Mouse (Mus musculus): ENCODE results near the gene Dlx1. TPM values are rescaled to one million over a fixed set of nuclear protein-coding genes. Genes with fewer than 3 reads are reported as not detected.

Gene Dlx1
- total and polyA plus RNA-seq, 2 experiments from 2014 or later: not detected

- no peak for TF ChIP-seq EP300 (IDR thresholded peaks at IDR 0.05; ENCODE audit: low read depth)
- no peak for TF ChIP-seq CTCF (IDR thresholded peaks at IDR 0.05; ENCODE audit: low read depth)
- Histone ChIP-seq H3K27ac (ENCODE audit: low read depth) (no peak overlapping the region), H3K4me3 (ENCODE audit: low read depth, low read length) (peak overlapping the region; percentile 24), H3K4me2 (ENCODE audit: low read depth, low read length) (peak overlapping the region; percentile 16), H3K27me3 (ENCODE audit: control insufficient read depth, insufficient read depth, low read length) (peaks cover 100% of the 10 kb centered on the region), H3K36me3 (replicated peaks; ENCODE audit: control insufficient read depth, insufficient read depth, low read length) (no peaks in the 10 kb centered on the region), H3K9ac (replicated peaks; ENCODE audit: low read depth, low read length) (no peak overlapping the region), H3K4me1 (ENCODE audit: control insufficient read depth, insufficient read depth) (peaks cover 11% of the 10 kb centered on the region; the same call in 1 of the 2 replicates), H3K9me3 (replicated peaks; ENCODE audit: control insufficient read depth, low read length) (no peaks in the 10 kb centered on the region)
- ATAC-seq (ENCODE audit: insufficient read depth, low read depth): no peak
- DNase-seq (ENCODE audit: low spot score): no peak
- 7% methylated on average over 37 of the region's 37 CpGs for WGBS
Observed at GRCm38 (mm10) chr2:71541418-71542226, 13.7 kb downstream of the Dlx1 start.

DNA sequence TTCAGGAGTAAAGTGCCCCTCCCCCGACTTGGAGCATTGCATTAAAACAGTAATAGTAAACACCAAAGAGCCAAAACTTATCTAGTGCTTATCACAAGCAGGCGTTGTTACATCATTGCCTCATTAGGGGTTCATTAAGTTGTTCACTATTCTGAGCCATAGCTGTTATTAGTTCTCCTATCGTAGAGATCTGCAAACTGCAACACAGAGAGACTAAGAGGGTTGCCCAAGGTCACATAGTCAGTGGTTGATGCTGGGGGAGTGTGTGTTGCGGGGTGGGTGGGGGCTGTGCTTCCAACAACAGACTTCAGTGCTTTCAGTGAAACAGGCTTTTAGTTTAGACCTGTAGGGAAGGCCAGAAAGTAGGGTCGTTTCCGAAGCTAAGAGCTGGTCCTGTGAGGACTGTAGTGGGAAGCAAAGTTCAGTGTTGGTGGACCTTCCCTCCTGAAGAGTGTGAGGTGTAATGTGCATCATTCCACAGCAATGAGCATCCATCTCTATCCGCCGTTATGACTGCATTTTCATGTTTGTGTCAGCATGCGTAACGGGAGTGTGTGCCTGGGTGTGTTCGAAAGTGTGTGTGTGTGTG lies 14.4 kb downstream of the Dlx1 start:
- ATAC-seq (ENCODE audit: insufficient read depth, low read depth) (no peak), DNase-seq (ENCODE audit: low spot score) (no peak)
- WGBS: 6% methylated on average over 11 of the region's 11 CpGs
- Histone ChIP-seq H3K9me3 (replicated peaks; ENCODE audit: control insufficient read depth, low read length) (no peaks in the 10 kb centered on the region), H3K27ac (ENCODE audit: low read depth) (no peak overlapping the region), H3K4me1 (ENCODE audit: control insufficient read depth, insufficient read depth) (peaks cover 11% of the 10 kb centered on the region; the same call in 1 of the 2 replicates), H3K4me3 (ENCODE audit: low read depth, low read length) (no peak overlapping the region), H3K9ac (replicated peaks; ENCODE audit: low read depth, low read length) (no peak overlapping the region), H3K36me3 (replicated peaks; ENCODE audit: control insufficient read depth, insufficient read depth, low read length) (no peaks in the 10 kb centered on the region), H3K27me3 (ENCODE audit: control insufficient read depth, insufficient read depth, low read length) (peaks cover 100% of the 10 kb centered on the region), H3K4me2 (ENCODE audit: low read depth, low read length) (no peak overlapping the region)
- TF ChIP-seq CTCF (IDR thresholded peaks at IDR 0.05; ENCODE audit: low read depth) (no peak), EP300 (IDR thresholded peaks at IDR 0.05; ENCODE audit: low read depth) (no peak)

GRCm38 (mm10) chr2:71542816-71543301 lies 14.9 kb downstream of the Dlx1 start:
- peak; percentile 27 for ATAC-seq (ENCODE audit: insufficient read depth, low read depth)
- DNase-seq (ENCODE audit: low spot score): no peak
- Histone ChIP-seq H3K4me3 (ENCODE audit: low read depth, low read length) (0 out of 2 replicates have a peak overlapping the region, but pooled peaks have one; percentile 4), H3K9ac (replicated peaks; ENCODE audit: low read depth, low read length) (no peak overlapping the region), H3K4me1 (ENCODE audit: control insufficient read depth, insufficient read depth) (peaks cover 11% of the 10 kb centered on the region; the same call in 1 of the 2 replicates), H3K36me3 (replicated peaks; ENCODE audit: control insufficient read depth, insufficient read depth, low read length) (no peaks in the 10 kb centered on the region), H3K9me3 (replicated peaks; ENCODE audit: control insufficient read depth, low read length) (no peaks in the 10 kb centered on the region), H3K4me2 (ENCODE audit: low read depth, low read length) (0 out of 2 replicates have a peak overlapping the region, but pooled peaks have one; percentile 32), H3K27ac (ENCODE audit: low read depth) (no peak overlapping the region), H3K27me3 (ENCODE audit: control insufficient read depth, insufficient read depth, low read length) (peaks cover 97% of the 10 kb centered on the region)
- TF ChIP-seq EP300 (IDR thresholded peaks at IDR 0.05; ENCODE audit: low read depth) (no peak), CTCF (IDR thresholded peaks at IDR 0.05; ENCODE audit: low read depth) (no peak)
- WGBS: 1% methylated on average over 30 of the region's 30 CpGs

- TF ChIP-seq CTCF (IDR thresholded peaks at IDR 0.05; ENCODE audit: low read depth) (no peak), EP300 (IDR thresholded peaks at IDR 0.05; ENCODE audit: low read depth) (no peak)
- no peaks in the 10 kb centered on the region for H3K36me3 ChIP-seq (replicated peaks; ENCODE audit: control insufficient read depth, insufficient read depth, low read length)
- H3K9ac ChIP-seq (replicated peaks; ENCODE audit: low read depth, low read length): no peak overlapping the region
- 11% methylated on average over 9 of the region's 9 CpGs for whole genome bisulfite sequencing
- no peaks in the 10 kb centered on the region for H3K9me3 ChIP-seq (replicated peaks; ENCODE audit: control insufficient read depth, low read length)
- H3K4me2 ChIP-seq (ENCODE audit: low read depth, low read length): no peak overlapping the region
- H3K27ac ChIP-seq (ENCODE audit: low read depth): no peak overlapping the region
- H3K27me3 ChIP-seq (ENCODE audit: control insufficient read depth, insufficient read depth, low read length): peaks cover 97% of the 10 kb centered on the region
- DNase-seq (ENCODE audit: low spot score) (no peak), ATAC-seq (ENCODE audit: insufficient read depth, low read depth) (no peak)
- peak overlapping the region; percentile 2; the same call in 1 of the 2 replicates for H3K4me3 ChIP-seq (ENCODE audit: low read depth, low read length)
- H3K4me1 ChIP-seq (ENCODE audit: control insufficient read depth, insufficient read depth): peaks cover 11% of the 10 kb centered on the region; the same call in 1 of the 2 replicates
Observed at GRCm38 (mm10) chr2:71543531-71543930, 15.6 kb downstream of the Dlx1 start.

DNA sequence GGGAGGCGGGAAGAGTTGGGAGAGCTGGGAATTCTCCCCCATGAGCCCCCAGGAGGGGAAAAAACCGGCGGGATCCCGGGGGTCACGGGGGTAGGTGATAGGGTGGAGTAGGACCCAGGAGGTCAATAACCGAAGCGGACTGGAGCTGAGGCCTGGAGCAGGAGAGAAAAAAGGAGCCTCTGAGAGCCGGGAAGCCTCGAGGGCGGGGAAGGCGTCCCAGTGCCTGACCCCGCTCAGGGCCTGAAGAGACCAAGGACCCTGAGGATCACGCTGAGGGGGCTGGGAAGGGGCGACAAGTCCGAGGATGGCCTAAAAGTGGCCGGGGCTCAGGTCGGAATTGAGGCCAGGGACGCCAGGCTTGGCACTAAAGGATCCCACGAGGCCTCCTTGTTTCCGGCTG lies 16.0 kb downstream of the Dlx1 start:
- DNase-seq (ENCODE audit: low spot score) (no peak), ATAC-seq (ENCODE audit: insufficient read depth, low read depth) (no peak)
- H3K9ac ChIP-seq (replicated peaks; ENCODE audit: low read depth, low read length): no peak overlapping the region
- peak overlapping the region; percentile 2; the same call in 1 of the 2 replicates for H3K4me3 ChIP-seq (ENCODE audit: low read depth, low read length)
- peaks cover 97% of the 10 kb centered on the region for H3K27me3 ChIP-seq (ENCODE audit: control insufficient read depth, insufficient read depth, low read length)
- no peaks in the 10 kb centered on the region for H3K9me3 ChIP-seq (replicated peaks; ENCODE audit: control insufficient read depth, low read length)
- H3K36me3 ChIP-seq (replicated peaks; ENCODE audit: control insufficient read depth, insufficient read depth, low read length): no peaks in the 10 kb centered on the region
- WGBS: 4% methylated on average over 20 of the region's 20 CpGs
- no peak overlapping the region for H3K4me2 ChIP-seq (ENCODE audit: low read depth, low read length)
- peaks cover 11% of the 10 kb centered on the region; the same call in 1 of the 2 replicates for H3K4me1 ChIP-seq (ENCODE audit: control insufficient read depth, insufficient read depth)
- TF ChIP-seq EP300 (IDR thresholded peaks at IDR 0.05; ENCODE audit: low read depth) (no peak), CTCF (IDR thresholded peaks at IDR 0.05; ENCODE audit: low read depth) (no peak)
- no peak overlapping the region for H3K27ac ChIP-seq (ENCODE audit: low read depth)

All from heart, postnatal 0 days (tissue).